Mouse (Mus musculus): ENCODE results near the gene Ppp2r5a. TPM values are rescaled to one million over a fixed set of nuclear protein-coding genes. Genes with fewer than 3 reads are reported as not detected.
"Not testable (repeated sequence)": the region's sequence is repeated elsewhere in the genome, so short reads cannot be mapped to it uniquely, and the experiment has no call there.

The Ppp2r5a gene
- total RNA-seq (2021), result 10 to 100 TPM; 57.9 to 66.5 TPM
- long read RNA-seq, experiment 1, transcript Ppp2r5a-201 (13 exons, 3,088 nt), result major isoform, 104 of 123 reads
- long read RNA-seq, experiment 1, partial matches to known transcripts, result 7 of 123 reads
- long read RNA-seq, experiment 1, other reads (novel, unspliced or antisense), result 12 of 123 reads
- long read RNA-seq, experiment 2, transcript Ppp2r5a-201 (13 exons, 3,088 nt), result major isoform, 126 of 138 reads
- long read RNA-seq, experiment 2, partial matches to known transcripts, result 5 of 138 reads
- long read RNA-seq, experiment 2, other reads (novel, unspliced or antisense), result 7 of 138 reads

- no peak for DNase-seq (ENCODE audit: low spot score in 2 of 2)
These were observed at the start of gene Ppp2r5a for GRCm38 (mm10) chr1:191403074-191403473. Gene Ppp2r5a, minus strand, starts transcription at chr1:191403272.

DNA sequence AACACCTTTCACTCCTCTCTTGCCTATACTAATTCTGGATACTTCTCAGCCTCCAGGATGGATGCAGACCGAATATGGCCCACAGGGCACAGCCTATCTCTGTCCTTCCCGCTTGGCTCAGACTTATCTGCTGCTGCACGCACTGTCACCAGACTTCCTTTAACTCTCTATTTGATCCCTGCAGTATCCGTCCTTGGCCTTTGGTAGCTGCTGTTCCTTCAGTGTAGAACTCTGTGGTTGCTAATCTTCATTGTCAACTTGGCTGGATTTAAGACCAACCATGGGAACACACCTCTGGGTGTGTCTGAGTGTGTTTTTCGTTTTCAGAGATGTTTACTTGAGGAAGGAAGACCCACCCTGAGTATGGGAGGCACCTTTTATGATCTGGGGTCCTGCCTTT is 47.5 kb upstream of the Ppp2r5a start:
- no peak for DNase-seq (ENCODE audit: low spot score in 2 of 2)

DNA sequence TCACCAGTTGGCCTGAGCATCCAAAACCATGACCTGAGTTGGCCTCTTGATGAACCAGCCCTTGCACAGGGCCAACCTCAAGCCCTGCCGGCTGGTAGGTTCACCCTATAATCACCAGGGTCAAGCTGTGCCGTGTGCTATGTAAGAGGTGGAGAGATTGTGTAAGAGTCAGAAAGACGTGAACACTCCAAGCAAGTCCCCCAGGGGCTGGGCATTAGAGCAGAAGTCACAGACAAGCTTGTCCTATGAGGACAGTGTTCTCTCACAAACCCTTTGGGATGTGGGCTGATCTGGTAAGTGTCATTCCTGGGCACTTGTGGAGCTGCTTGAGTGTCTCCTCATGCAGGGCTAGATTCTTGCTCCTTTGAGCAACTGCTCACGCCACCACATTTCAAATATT is 46.5 kb upstream of the Ppp2r5a start:
- no peak for DNase-seq (ENCODE audit: low spot score in 2 of 2)

GRCm38 (mm10) chr1:191447391-191448016 is 44.4 kb upstream of the Ppp2r5a start:
- DNase-seq (ENCODE audit: low spot score in 2 of 2), result no peak

GRCm38 (mm10) chr1:191446307-191446706 is 43.2 kb upstream of the Ppp2r5a start:
- DNase-seq (ENCODE audit: low spot score in 2 of 2), result no peak

DNA sequence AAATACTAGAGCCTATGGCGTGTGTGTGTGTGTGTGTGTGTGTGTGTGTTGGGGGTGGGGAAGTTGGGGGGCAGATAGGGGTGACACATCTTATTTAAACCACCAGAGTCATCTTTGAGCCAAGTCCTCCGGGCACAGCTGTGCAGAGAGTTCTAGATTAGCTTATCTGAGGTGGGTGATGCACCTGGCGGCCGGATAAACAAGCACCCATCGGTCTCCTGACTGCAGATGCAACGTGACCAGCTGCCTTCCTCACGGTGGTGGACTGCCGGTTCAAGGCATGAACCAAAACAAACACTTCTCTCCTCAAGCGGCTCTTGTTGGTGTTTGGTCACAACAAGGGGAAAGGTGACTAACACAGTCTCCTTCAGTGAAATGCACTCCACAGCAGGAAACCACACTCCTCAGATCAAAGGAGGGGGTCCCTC is 42.8 kb upstream of the Ppp2r5a start:
- DNase-seq (ENCODE audit: low spot score in 2 of 2), result no peak

- no peak for DNase-seq (ENCODE audit: low spot score in 2 of 2)
These were observed 42.3 kb upstream of the Ppp2r5a start for GRCm38 (mm10) chr1:191445401-191445800.

- DNase-seq (ENCODE audit: low spot score in 2 of 2), result no peak
These were observed 41.4 kb upstream of the Ppp2r5a start for GRCm38 (mm10) chr1:191444467-191444866.

GRCm38 (mm10) chr1:191439011-191439410 is 35.9 kb upstream of the Ppp2r5a start:
- no peak for DNase-seq (ENCODE audit: low spot score in 2 of 2)

GRCm38 (mm10) chr1:191438546-191438945 is 35.5 kb upstream of the Ppp2r5a start:
- no peak for DNase-seq (ENCODE audit: low spot score in 2 of 2)

DNA sequence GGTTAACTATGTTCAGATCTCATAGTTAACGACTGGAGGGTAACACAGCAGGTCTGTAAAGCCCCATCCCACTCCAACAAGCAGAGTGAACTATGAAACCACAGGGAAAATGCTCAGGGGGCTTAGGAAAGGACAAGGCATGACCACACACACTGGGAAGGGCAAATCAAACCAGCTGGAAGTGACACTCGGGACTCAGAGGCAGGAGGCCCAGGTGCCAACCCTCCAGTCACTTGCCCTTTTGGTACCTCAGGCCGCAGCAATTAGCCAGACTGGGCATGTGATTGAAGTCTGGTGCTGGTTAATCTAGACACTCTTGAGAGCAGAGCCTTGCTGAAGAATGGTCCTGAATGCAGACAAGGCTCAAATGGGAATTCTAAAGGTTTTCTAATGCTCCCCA is 33.6 kb upstream of the Ppp2r5a start:
- no peak for DNase-seq (ENCODE audit: low spot score in 2 of 2)

- peak in 1 of 2 experiments; percentile 42 for DNase-seq (ENCODE audit: low spot score in 2 of 2)
These were observed 32.3 kb upstream of the Ppp2r5a start for GRCm38 (mm10) chr1:191435359-191435758.

DNA sequence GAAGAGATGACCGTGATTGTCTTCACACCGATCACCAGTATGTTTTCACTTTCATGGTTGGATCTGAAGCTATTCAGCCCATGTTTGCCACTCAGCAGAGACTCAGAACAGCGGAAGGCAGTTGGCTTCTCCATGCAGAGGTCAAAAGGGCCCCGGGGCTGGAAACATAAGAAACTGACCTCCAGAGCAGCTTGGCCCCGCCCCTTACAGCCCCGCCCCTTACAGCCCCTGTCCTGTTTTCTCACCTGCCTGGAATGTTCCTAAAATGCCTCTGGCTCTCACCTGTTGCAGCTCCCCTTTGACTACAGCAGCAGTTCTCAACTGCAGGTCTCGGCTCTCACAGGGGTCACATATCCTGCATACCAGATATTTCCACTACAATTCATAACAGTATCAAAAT is 29.5 kb upstream of the Ppp2r5a start:
- no peak for DNase-seq (ENCODE audit: low spot score in 2 of 2)

DNA sequence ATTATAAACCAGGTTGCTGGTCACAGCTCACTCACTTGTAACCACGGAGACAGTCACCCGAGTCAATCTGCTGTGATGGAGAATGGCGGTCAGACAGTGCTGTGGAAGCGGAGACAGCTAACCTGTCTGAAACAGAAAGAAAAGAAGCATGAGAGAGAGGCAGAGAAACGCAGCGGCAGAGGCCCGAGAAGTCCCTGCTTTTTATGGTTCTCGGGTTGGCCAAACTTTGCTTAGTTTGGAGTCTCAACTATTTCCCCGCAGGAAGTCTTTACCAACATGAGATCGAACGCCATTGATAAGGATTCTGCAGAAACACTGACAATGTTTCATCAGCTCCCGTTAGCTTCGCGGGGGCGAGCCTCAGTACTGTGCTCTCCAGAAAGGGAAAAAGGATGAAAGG is 29.0 kb upstream of the Ppp2r5a start:
- DNase-seq (ENCODE audit: low spot score in 2 of 2), result no peak

- DNase-seq (ENCODE audit: low spot score in 2 of 2), result no peak
These were observed 27.0 kb upstream of the Ppp2r5a start for GRCm38 (mm10) chr1:191430121-191430520.

DNA sequence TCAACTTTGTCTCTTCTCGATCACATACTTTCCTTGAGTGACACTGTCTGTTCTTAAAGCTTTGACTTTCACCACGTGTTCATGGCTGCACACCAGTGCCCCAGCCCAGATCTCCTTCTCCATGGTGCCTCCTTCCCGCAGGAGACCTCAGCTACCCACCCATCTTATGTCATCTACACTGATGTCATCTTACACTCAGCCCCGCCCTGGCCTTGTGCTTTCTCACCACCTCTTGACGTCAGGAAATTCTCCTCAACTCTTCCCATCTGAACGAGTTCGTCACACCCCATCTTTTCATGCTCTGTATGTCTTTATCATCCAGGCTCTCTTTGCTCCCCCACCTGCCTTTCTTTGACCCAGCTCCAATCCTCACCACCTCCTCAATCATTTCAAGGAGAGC is 22.8 kb upstream of the Ppp2r5a start:
- DNase-seq (ENCODE audit: low spot score in 2 of 2), result no peak

- no peak for DNase-seq (ENCODE audit: low spot score in 2 of 2)
These were observed 20.1 kb upstream of the Ppp2r5a start for GRCm38 (mm10) chr1:191423201-191423600.

DNA sequence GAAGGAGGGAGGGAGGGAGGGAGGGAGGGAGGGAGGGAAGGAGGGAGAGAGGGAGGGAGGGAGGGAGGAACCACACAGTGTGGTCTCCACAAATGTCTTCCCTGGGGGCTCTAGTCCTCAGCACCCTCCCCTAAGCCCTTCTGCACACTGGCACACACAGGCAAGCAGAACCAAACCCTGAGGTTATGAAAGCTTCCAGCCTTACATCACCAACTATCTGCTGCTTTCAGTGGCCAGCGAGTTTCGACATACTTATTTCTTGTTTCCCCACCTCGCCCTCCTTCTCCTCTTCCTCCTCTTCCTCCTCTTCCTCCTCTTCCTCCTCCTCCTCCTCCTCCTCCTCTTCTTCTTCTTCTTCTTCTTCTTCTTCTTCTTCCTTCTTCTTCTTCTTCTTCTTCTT is 19.6 kb upstream of the Ppp2r5a start:
- DNase-seq (ENCODE audit: low spot score in 2 of 2), result not testable (repeated sequence)

- DNase-seq (ENCODE audit: low spot score in 2 of 2), result no peak
These were observed 19.1 kb upstream of the Ppp2r5a start for GRCm38 (mm10) chr1:191422164-191422563.

DNA sequence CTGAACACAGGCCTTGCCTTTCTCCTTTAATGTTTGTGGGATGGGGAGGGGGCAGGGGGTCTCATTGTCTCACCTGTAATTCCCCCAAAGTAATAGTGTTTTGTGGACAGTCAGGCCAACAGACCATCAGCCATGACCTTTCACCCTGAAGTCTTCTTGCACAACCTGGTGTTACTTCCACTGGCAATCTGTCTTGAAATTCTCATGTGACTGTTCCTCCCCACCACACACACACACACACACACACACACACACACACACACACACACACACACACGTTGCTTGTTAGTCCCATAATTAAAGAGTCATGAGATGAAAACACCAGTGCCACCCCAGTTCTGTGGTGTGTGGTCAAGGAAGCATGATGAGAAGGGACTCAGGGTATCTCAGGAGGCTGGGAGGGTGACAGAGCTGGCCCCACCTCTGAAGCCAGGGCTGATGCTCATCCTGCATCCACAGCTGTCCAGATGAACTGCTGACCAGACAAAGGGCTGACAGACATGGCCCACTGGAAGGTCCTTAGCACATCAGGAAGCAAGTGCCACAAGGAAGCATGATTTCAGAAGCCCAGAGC is 18.4 kb upstream of the Ppp2r5a start:
- no peak for DNase-seq (ENCODE audit: low spot score in 2 of 2)

DNA sequence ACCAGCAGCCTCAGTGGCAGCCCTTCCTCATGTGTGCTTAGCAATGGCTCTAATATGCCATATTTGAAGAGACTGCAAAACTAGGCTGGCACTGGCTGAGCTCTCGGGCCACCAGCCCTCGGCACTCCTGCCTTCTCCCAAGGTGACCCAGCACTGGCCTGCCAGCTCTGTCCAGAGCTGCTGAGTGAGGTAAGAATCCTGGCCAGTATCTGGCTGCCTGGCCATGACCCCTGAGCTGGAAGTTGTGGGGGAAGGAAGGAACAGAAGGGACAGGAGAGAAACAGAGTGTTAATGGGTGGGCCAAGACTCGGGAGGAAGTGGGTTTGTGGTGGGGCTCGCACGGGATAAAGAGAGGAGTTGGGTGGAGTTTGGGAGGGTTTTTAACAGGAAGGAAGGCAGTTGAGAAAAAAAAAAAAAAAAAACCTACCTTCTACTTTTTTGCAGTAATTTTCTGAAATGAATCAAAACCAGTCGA is 17.9 kb upstream of the Ppp2r5a start:
- no peak for DNase-seq (ENCODE audit: low spot score in 2 of 2)

GRCm38 (mm10) chr1:191419991-191420751 is 17.1 kb upstream of the Ppp2r5a start:
- no peak for DNase-seq (ENCODE audit: low spot score in 2 of 2)

All from gastrocnemius, postnatal 4 days (tissue).